Mouse (Mus musculus) liver, adult 2 months (tissue): ENCODE data around the gene Anxa3. TPM values are rescaled to one million over a fixed set of nuclear protein-coding genes. Genes with fewer than 3 reads are reported as not detected.

Experiments
- DNase-seq: peaks from one replicate; pipeline ENCODE4 v3.0.0-alpha.2; 2011; ENCODE audit warnings: low read depth, low spot score; ENCODE audit errors: extremely low read depth
- H3K27ac ChIP-seq: fragments of 200-500 bp; replicated peaks from 2 replicates; pipeline ENCODE4 v1.5.1; 2012; ENCODE audit warnings: low read depth, mild to moderate bottlenecking, control low read depth, inconsistent platforms, low read length; ENCODE audit not compliant: insufficient read depth
- H3K27me3 ChIP-seq: fragments of 200-500 bp; 2 replicates; pipeline ENCODE4 v1.6.1; 2012; ENCODE audit warnings: mild to moderate bottlenecking, moderate library complexity, low read length, inconsistent platforms; ENCODE audit not compliant: control insufficient read depth, insufficient read depth
- H3K36me3 ChIP-seq: fragments of 200-500 bp; 2 replicates; pipeline ENCODE4 v1.6.1; 2012; ENCODE audit warnings: low read length, inconsistent platforms; ENCODE audit not compliant: control insufficient read depth, insufficient read depth
- H3K4me1 ChIP-seq: fragments of 200-500 bp; 2 replicates; pipeline ENCODE4 v1.6.1; 2011; ENCODE audit warnings: low read length; ENCODE audit not compliant: control insufficient read depth, insufficient read depth
- H3K4me3 ChIP-seq: fragments of 200-500 bp; 2 replicates; pipeline ENCODE4 v1.5.1; 2011; ENCODE audit warnings: low read depth, mild to moderate bottlenecking, control low read depth, low read length, moderate library complexity; ENCODE audit not compliant: insufficient read depth
- H3K79me2 ChIP-seq: fragments of 200-500 bp; 2 replicates; pipeline ENCODE4 v1.6.1; 2012; ENCODE audit warnings: inconsistent platforms, mild to moderate bottlenecking, low read length, moderate library complexity; ENCODE audit not compliant: control insufficient read depth, insufficient read depth
- H3K9ac ChIP-seq: fragments of 200-500 bp; 2 replicates; pipeline ENCODE4 v1.6.1; 2012; ENCODE audit warnings: low read depth, mild to moderate bottlenecking, control low read depth, inconsistent platforms, low read length
- CTCF ChIP-seq: fragments of 200-500 bp; IDR thresholded peaks from 2 replicates; pipeline ENCODE4 v1.5.1; 2011; ENCODE audit warnings: low read depth, low read length, control low read depth
- POLR2A ChIP-seq: fragments of 200-500 bp; IDR thresholded peaks from 2 replicates; pipeline ENCODE4 v1.6.1; 2011; ENCODE audit warnings: low read length, control low read depth; ENCODE audit not compliant: insufficient read depth; ENCODE audit errors: extremely low read depth
- WGBS: fragments of 180-500 bp; shearing (Covaris S2); methylation state at CpG from one replicate; pipeline ENCODE4 v1.1.7; 2018; 5-methylcytosine and 5-hydroxymethylcytosine counted together
- polyA plus RNA-seq: library from polyadenylated mRNA; depleted of rRNA; stranded (reverse); fragments of >200 nt; gene quantifications from 2 replicates; pipeline ENCODE4 v1.2.3, GENCODE M21; 2012; rRNA removed
- total RNA-seq: library from RNA; depleted of rRNA; stranded (reverse); fragments of >200 nt; gene quantifications from 2 replicates; pipeline ENCODE4 v1.2.3, GENCODE M21; 2014; rRNA removed

Anxa3 gene
- total and polyA plus RNA-seq, 2 experiments = 1.5 to 7.8 TPM

GRCm38 (mm10) chr5:96881613-96882012, 88.5 kb downstream of the Anxa3 start:
- H3K9ac ChIP-seq = no peak overlapping the region
- WGBS = 84% methylated on average over 3 of the region's 3 CpGs
- TF ChIP-seq POLR2A (no peak), CTCF (no peak)
- H3K27ac ChIP-seq = no peak overlapping the region
- H3K27me3 ChIP-seq = no peaks in the 10 kb centered on the region; the same call in 1 of the 2 replicates
- H3K36me3 ChIP-seq = no peaks in the 10 kb centered on the region
- no peaks in the 10 kb centered on the region for H3K79me2 ChIP-seq
- no peak for DNase-seq
- H3K4me3 ChIP-seq = no peak overlapping the region
- no peaks in the 10 kb centered on the region for H3K4me1 ChIP-seq

DNA sequence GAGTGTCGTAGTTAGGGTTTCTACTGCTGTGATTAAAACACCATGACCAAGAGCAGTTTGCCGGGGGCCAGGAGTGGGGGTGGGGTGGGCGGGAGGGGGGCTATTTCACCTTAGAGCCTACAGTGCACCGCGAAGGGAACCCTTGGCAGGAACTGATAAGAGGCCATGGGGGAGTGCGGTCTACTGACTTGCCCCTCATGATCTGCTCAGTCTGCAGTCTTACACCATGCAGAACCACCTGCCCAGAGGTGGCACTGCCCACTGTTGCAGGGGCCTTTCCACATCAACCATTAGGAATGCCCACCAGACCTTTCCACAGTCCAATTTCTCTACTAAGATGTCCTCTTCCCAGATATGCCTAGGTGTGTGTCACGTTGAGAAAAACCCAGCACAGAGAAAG, 92.1 kb downstream of the Anxa3 start:
- Histone ChIP-seq H3K27ac (no peak overlapping the region), H3K9ac (no peak overlapping the region)

DNA sequence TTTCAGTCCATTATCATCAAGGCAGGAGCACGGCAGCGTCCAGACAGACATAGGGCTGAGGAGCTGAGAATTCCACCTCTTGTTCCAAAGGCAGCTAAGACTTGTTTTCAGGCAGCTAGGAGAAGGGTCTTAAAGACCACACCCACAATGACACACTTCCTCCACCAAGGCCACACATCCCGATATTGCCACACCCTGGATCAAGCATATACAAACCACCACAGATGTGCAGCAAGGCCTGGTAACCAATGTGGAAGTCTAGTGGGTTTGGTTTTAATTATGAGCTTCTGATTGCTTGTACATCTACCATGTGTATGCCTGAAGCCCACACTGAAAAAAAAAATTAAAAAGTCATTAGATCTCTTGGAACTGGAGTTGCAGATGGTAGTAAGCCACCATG, 95.3 kb downstream of the Anxa3 start:
- no peak for DNase-seq
- Histone ChIP-seq H3K4me1 (no peaks in the 10 kb centered on the region), H3K79me2 (no peaks in the 10 kb centered on the region), H3K9ac (no peak overlapping the region), H3K4me3 (no peak overlapping the region), H3K27ac (no peak overlapping the region), H3K36me3 (no peaks in the 10 kb centered on the region), H3K27me3 (no peaks in the 10 kb centered on the region)
- 94% methylated on average over 3 of the region's 3 CpGs for WGBS
- no peak for TF ChIP-seq POLR2A
- TF ChIP-seq CTCF = no peak

More for the DNA sequence above, 92.1 kb downstream of the Anxa3 start:
- H3K27me3 ChIP-seq = no peaks in the 10 kb centered on the region
- no peak for DNase-seq
- no peak overlapping the region for H3K4me3 ChIP-seq
- H3K4me1 ChIP-seq = no peaks in the 10 kb centered on the region
- TF ChIP-seq CTCF = no peak
- no peaks in the 10 kb centered on the region for H3K79me2 ChIP-seq
- 91% methylated on average over 7 of the region's 7 CpGs for WGBS
- no peaks in the 10 kb centered on the region for H3K36me3 ChIP-seq

GRCm38 (mm10) chr5:96890367-96890766, 97.2 kb downstream of the Anxa3 start:
- Histone ChIP-seq H3K79me2 (no peaks in the 10 kb centered on the region), H3K27me3 (no peaks in the 10 kb centered on the region), H3K4me3 (no peak overlapping the region), H3K9ac (no peak overlapping the region), H3K4me1 (no peaks in the 10 kb centered on the region), H3K36me3 (no peaks in the 10 kb centered on the region), H3K27ac (no peak overlapping the region)
- DNase-seq = no peak
- WGBS = 82% methylated on average over 5 of the region's 5 CpGs
- TF ChIP-seq POLR2A = no peak
- TF ChIP-seq CTCF = no peak

Other genes with a start within 250 kb of the Anxa3 start
- 6.6 and 7.1 TPM in 2 replicates for gene Bmp2k, start 204.3 kb downstream of the Anxa3 start, total RNA-seq
- 2.7 and 2.9 TPM in 2 replicates for gene Bmp2k, start 204.3 kb downstream of the Anxa3 start, polyA plus RNA-seq